Mouse (Mus musculus): ENCODE data around the gene Npffr2. TPM values are rescaled to one million over a fixed set of nuclear protein-coding genes. Genes with fewer than 3 reads are reported as not detected.

The Npffr2 gene
- polyA plus RNA-seq, 1 experiment from 2014 or later: 0.39 TPM

- no peak for DNase-seq (ENCODE audit: low spot score)
- no peaks in the 10 kb centered on the region for H3K36me3 ChIP-seq
- no peak overlapping the region for H3K4me3 ChIP-seq
- H3K9me3 ChIP-seq (replicated peaks): no peaks in the 10 kb centered on the region
- H3K27ac ChIP-seq: no peak overlapping the region
- WGBS: 89% methylated on average over 1 of the region's 1 CpGs
- no peaks in the 10 kb centered on the region for H3K27me3 ChIP-seq (ENCODE audit: low read depth, poor library complexity, severe bottlenecking)
- no peaks in the 10 kb centered on the region for H3K4me1 ChIP-seq
Measured at GRCm38 (mm10) chr5:89579181-89579580, 52.0 kb downstream of the Npffr2 start.

- no peaks in the 10 kb centered on the region for H3K4me1 ChIP-seq
- H3K27ac ChIP-seq: no peak overlapping the region
- no peaks in the 10 kb centered on the region for H3K9me3 ChIP-seq (replicated peaks)
- whole genome bisulfite sequencing: 62% methylated on average over 1 of the region's 1 CpGs
- no peaks in the 10 kb centered on the region for H3K36me3 ChIP-seq
- no peaks in the 10 kb centered on the region for H3K27me3 ChIP-seq (ENCODE audit: low read depth, poor library complexity, severe bottlenecking)
- H3K4me3 ChIP-seq: no peak overlapping the region
- no peak for DNase-seq (ENCODE audit: low spot score)
Measured at GRCm38 (mm10) chr5:89581143-89581542, 53.9 kb downstream of the Npffr2 start.

GRCm38 (mm10) chr5:89581742-89582366, 54.6 kb downstream of the Npffr2 start:
- Histone ChIP-seq H3K36me3 (no peaks in the 10 kb centered on the region), H3K4me3 (no peak overlapping the region), H3K27ac (no peak overlapping the region), H3K9me3 (replicated peaks) (no peaks in the 10 kb centered on the region), H3K27me3 (ENCODE audit: low read depth, poor library complexity, severe bottlenecking) (no peaks in the 10 kb centered on the region), H3K4me1 (no peaks in the 10 kb centered on the region)
- 79% methylated on average over 5 of the region's 5 CpGs for WGBS
- DNase-seq (ENCODE audit: low spot score): no peak

- Histone ChIP-seq H3K9me3 (replicated peaks) (no peaks in the 10 kb centered on the region), H3K4me3 (no peak overlapping the region), H3K27me3 (ENCODE audit: low read depth, poor library complexity, severe bottlenecking) (no peaks in the 10 kb centered on the region), H3K27ac (no peak overlapping the region), H3K4me1 (no peaks in the 10 kb centered on the region), H3K36me3 (no peaks in the 10 kb centered on the region)
- WGBS: 79% methylated on average over 3 of the region's 3 CpGs
- DNase-seq (ENCODE audit: low spot score): no peak
Measured at GRCm38 (mm10) chr5:89585021-89585420, 57.8 kb downstream of the Npffr2 start.

- no peaks in the 10 kb centered on the region for H3K27me3 ChIP-seq (ENCODE audit: low read depth, poor library complexity, severe bottlenecking)
- H3K4me3 ChIP-seq: no peak overlapping the region
- no peaks in the 10 kb centered on the region for H3K36me3 ChIP-seq
- DNase-seq (ENCODE audit: low spot score): no peak
- no peaks in the 10 kb centered on the region for H3K4me1 ChIP-seq
- 79% methylated on average over 4 of the region's 4 CpGs for WGBS
- no peak overlapping the region for H3K27ac ChIP-seq
- no peaks in the 10 kb centered on the region for H3K9me3 ChIP-seq (replicated peaks)
Measured at GRCm38 (mm10) chr5:89592301-89592700, 65.1 kb downstream of the Npffr2 start.

GRCm38 (mm10) chr5:89611322-89612015, 84.2 kb downstream of the Npffr2 start:
- H3K4me3 ChIP-seq: no peak overlapping the region
- WGBS: 77% methylated on average over 2 of the region's 2 CpGs
- DNase-seq (ENCODE audit: low spot score): no peak
- H3K4me1 ChIP-seq: peaks cover 8% of the 10 kb centered on the region
- no peaks in the 10 kb centered on the region for H3K36me3 ChIP-seq
- H3K27me3 ChIP-seq (ENCODE audit: low read depth, poor library complexity, severe bottlenecking): no peaks in the 10 kb centered on the region
- H3K9me3 ChIP-seq (replicated peaks): no peaks in the 10 kb centered on the region
- H3K27ac ChIP-seq: no peak overlapping the region

GRCm38 (mm10) chr5:89612262-89612661, 85.0 kb downstream of the Npffr2 start:
- Histone ChIP-seq H3K27me3 (ENCODE audit: low read depth, poor library complexity, severe bottlenecking) (no peaks in the 10 kb centered on the region), H3K4me1 (peaks cover 8% of the 10 kb centered on the region), H3K4me3 (no peak overlapping the region), H3K36me3 (no peaks in the 10 kb centered on the region), H3K27ac (no peak overlapping the region), H3K9me3 (replicated peaks) (no peaks in the 10 kb centered on the region)
- 76% methylated on average over 6 of the region's 6 CpGs for WGBS
- no peak for DNase-seq (ENCODE audit: low spot score)

GRCm38 (mm10) chr5:89631599-89631998, 104.4 kb downstream of the Npffr2 start:
- no peaks in the 10 kb centered on the region for H3K9me3 ChIP-seq (replicated peaks)
- 87% methylated on average over 1 of the region's 1 CpGs for WGBS

More at GRCm38 (mm10) chr5:89631599-89631998, 104.4 kb downstream of the Npffr2 start:
- H3K27ac ChIP-seq: no peak overlapping the region
- no peaks in the 10 kb centered on the region for H3K27me3 ChIP-seq (ENCODE audit: low read depth, poor library complexity, severe bottlenecking)
- H3K36me3 ChIP-seq: no peaks in the 10 kb centered on the region
- no peak overlapping the region for H3K4me3 ChIP-seq
- H3K4me1 ChIP-seq: no peaks in the 10 kb centered on the region
- DNase-seq (ENCODE audit: low spot score): no peak

Other genes with a start within 250 kb of the Npffr2 start
- not detected in 2 replicates for gene Gc, start 69.5 kb upstream of the Npffr2 start, polyA plus RNA-seq (2016; fragmentation: Nextera tagmentation; extraction: Ambion mirVana)

All from limb, embryonic 10.5 days (tissue).